Mouse (Mus musculus): ENCODE measurements at regions not wholly inside any gene's neighbourhood (a gene's known extent, or its start where the extent isn't known, plus 50 kb on each side); places are given as distances from the start of the nearest gene placed in this dataset.

DNA sequence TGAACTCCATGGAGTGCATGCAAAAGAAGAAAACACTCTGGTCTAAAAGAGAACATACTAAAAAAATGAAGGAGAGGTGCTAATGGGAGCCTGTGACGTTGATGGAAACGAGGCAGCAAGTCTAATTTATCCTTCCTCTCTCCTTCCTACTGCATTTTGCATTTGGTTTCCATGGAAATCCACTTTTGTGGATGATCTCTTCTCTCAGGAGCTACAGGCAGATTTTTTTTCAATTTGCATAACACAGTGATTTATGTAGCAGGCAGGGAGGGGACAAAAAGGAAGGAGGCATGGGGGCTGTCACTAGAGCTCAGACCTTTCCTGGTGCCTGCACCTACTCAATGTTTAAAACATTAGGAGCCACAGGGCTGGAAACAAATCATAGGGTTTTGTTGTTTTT lies 167.7 kb upstream of the Atp10a start:
- no peak for DNase-seq (ENCODE audit: low spot score in 2 of 2)

Measured in spleen, postnatal 10 days (tissue).